Mouse (Mus musculus) gastrocnemius, postnatal 14 days (tissue): ENCODE data around the gene Sncb. TPM values are rescaled to one million over a fixed set of nuclear protein-coding genes. Genes with fewer than 3 reads are reported as not detected.

Source experiments
- DNase-seq: peaks from one replicate; pipeline ENCODE4 v3.0.0; 2021; ENCODE audit warnings: mixed read lengths
- intact Hi-C: fragments of 180-260 bp; cut with DNase I; formaldehyde crosslinking; loops from one replicate; pipeline ENCODE4 v1.15.1; 2025; ENCODE audit warnings: low total_unique reads
- long read RNA-seq, 2 experiments: library from polyadenylated mRNA; stranded (forward); transcript quantifications; one replicate each; pipeline ENCODE4 v2.0.0; 2021
- total RNA-seq, 2 experiments: library from RNA; stranded (reverse); gene quantifications; 2 replicates each; pipeline ENCODE4 v1.2.3; 2021

Gene Sncb
- total RNA-seq = under 1 TPM in 1 of 2 experiments, not detected in 1; 0.18 TPM
- long read RNA-seq, experiment 1 = 0 reads
- long read RNA-seq, experiment 2 = 0 reads

- intact Hi-C loops = no loop called here
- peak; percentile 53 for DNase-seq
These were observed at the start of gene Sncb for GRCm38 (mm10) chr13:54766192-54766768. Gene Sncb, minus strand, starts transcription at chr13:54766595.

DNA sequence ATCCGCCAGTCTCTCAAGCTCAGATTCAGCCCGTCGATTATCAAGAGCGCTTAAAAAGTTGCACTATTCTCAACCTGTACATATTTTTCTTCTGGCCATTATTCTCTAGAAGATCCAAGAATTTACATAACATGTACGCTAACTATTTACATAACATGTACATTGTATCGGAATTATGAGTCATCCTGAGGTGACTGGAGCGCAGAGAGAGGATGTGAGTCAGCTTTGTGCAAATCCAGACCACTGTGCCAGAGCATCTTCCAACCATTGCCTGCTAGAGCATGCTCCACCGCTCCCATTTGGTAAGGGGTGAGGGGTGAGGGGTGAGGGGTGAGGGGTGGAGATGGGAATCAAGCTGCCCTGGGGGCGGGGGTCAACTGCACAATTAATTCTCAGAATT, 47.0 kb upstream of the Sncb start:
- intact Hi-C loops = no loop called here
- DNase-seq = no peak

- intact Hi-C loops = no loop called here
- DNase-seq = no peak
These were observed 45.1 kb upstream of the Sncb start for GRCm38 (mm10) chr13:54811476-54811875.

DNA sequence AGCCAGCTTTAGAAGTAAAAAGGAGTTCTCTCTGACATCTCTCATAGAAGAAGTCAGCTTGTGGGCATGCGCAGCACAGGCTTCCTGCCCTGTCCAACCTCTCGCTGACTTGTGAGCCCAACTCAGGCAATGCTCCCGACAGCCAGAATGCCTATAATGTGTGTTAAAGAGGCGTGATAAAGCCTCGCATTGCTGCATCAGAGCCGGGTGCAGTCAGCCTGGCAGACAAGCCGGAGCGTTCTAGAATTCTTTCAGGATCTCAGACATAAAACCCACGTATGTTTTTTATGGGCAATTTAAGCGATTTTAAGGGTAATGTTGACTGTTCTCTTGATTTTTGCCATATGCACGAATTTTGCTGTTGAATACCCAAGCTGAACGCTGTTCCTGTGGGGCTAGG, 41.7 kb upstream of the Sncb start:
- no peak for DNase-seq
- intact Hi-C loops = loop anchor here (10.0 kb wide), 1 partner anchor 157 kb away; no protein-coding TSS in a partner anchor

GRCm38 (mm10) chr13:54806434-54806976, 40.1 kb upstream of the Sncb start:
- intact Hi-C loops = loop anchor here (10.0 kb wide), 1 partner anchor 158 kb away; no protein-coding TSS in a partner anchor

DNA sequence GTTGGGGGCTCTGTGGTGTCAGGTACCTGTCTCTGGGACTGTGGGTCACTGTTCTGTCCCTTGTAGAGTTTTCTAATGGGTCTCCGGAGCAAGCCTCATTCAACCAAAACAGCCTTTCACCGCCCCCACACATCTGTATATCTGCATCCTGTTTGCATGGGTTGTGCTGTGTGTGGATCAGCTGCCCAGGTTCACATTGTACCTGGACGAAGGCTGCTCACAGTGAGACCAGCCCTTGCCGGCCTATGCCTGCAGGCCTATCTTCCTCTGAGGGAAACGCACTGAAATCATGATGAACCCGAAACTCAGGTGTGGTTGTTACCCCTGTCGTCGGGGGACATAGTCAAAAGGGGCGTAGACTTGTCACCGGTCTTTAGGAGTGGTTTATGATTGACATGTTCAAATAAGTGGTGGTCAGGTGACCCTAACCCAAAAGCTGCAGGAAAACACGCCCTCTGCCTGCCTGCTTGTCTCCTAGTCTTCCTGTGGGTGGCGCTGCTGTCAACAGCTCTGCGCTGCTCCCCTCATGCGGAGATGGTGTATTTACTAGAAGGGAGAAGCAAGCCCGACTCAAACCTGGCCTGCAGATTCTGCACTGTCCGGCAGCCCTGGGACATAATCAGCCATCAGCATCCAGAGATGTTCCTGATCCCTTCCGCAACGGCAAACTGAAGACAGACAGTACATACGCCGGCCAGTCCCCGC, 38.9 kb upstream of the Sncb start:
- intact Hi-C loops = loop anchor here (10.0 kb wide), 1 partner anchor 160 kb away; no protein-coding TSS in a partner anchor
- no peak for DNase-seq

More at GRCm38 (mm10) chr13:54806434-54806976, 40.1 kb upstream of the Sncb start:
- no peak for DNase-seq

DNA sequence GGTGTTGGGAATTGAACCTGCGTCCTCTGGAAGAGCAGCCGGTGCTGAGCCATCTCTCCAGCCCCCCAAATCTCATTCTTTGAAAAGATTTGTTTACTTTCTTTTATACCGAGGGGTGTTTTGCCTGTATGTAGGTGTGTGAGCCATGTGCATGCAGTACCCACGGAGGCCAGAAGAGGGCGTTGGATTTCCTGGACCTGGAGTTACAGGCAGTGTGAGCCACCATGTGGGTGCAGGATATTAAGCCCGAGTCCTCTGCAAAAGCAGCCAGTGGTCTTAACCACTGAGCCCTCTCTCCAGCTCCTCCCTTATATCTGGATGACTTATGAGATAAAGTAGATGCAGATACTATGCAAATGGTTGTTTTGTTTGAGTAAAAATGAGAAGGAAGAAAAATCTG, 36.6 kb upstream of the Sncb start:
- intact Hi-C loops = loop anchor here (10.0 kb wide), 1 partner anchor 162 kb away; no protein-coding TSS in a partner anchor
- DNase-seq = no peak

DNA sequence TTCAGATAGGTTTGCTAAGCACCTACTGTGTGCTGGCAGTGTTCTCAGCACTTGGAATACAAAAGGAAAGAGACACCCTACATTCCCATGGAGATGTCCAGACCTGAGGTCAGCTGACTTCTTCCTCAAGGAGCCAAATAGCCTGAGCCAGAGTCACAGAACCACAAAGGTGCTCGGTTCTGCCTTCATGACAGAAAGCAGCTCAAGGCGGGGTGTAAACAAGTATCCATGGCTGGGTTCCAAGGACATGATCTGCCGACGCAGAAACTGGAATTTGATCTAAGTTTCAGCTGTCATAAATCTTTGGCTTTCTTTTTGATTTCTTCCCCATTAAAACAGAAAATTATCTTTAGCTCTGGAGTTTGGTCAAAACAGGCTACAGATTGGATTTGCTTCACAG, 33.8 kb upstream of the Sncb start:
- intact Hi-C loops = loop anchor here (10.0 kb wide), 1 partner anchor 165 kb away; no protein-coding TSS in a partner anchor
- no peak for DNase-seq

DNA sequence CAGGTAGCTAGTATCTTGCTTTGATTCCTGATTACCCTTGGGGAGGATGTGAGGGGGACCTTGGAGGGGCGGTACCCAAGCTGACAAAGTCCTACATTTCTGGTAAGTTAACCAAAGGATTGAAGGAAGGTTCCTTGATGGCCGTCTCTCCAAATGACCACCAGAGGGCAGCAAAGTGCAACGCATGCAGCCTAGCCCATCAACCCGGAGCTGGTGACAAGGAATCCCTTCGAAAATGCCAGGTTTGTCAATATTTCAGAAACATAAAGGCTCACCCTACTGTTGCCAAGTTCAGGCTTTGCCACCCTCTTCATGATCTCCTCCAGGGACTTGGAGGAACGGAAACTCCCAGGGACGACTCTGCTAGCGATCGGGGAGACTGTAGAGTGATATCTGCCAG, 33.3 kb upstream of the Sncb start:
- DNase-seq = peak; percentile 65
- intact Hi-C loops = loop anchor here (5.0 to 10.0 kb wide), 3 partner anchors 165 to 375 kb away; no protein-coding TSS in a partner anchor

DNA sequence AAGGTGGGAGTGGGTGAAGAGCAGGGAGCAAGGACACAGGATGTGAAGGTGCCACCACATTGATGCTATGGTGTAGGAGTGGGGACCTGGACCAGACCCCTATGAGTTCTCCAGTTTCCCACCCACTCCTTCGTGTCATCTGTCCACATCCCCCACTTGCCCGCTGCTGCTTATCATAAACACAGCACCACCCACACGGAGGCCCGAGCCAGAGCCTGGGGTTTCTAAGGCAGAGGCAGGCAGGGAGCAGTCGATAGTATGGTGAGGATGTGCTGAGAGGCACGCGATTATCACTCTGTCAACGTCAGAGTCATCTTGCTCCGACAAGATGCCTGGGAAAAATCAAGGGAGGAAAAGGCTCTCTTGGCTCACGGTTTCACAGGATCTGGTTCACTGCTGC, 32.3 kb upstream of the Sncb start:
- DNase-seq = no peak

DNA sequence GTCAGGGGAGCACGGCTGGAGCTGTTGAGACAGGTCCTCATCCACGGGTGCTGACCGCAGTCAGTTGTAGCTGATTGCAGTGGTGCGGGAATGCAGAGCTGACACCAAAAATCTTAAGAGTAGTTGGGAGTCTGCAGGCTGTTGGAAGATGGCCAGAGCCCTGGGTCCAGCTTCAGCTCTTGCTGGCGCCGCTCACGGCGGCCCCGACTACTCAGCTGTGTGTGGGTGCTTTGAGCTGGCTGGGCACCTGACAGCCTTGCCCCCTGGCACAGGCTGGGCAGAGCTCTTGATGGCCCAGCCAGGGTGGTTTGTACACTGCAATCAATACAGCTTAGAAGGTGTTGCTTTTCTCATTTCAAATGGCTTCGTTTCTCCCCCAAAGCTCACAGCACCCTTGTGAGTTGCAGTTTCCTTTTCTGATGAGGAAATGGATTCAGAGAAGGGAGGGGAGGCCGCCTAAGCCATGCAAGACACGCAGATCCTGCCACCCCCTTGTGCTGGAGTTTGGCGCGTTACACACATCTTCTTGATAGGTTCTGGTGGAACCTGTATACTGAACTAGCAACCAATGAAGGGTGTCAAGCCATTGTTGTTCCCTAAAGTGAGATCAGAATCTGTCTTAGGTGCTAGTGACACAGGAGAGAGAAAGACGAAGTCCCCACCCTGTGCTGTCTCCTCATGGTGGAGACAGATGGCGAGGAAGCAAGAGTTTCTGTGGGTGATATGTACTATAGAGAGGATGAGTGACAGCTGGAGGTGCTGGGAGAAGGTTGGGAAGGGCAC, 31.7 kb upstream of the Sncb start:
- no peak for DNase-seq
- intact Hi-C loops = loop anchor here (5.0 to 10.0 kb wide), 2 partner anchors 274 to 377 kb away; no protein-coding TSS in a partner anchor

More for the DNA sequence above, 32.3 kb upstream of the Sncb start:
- intact Hi-C loops = loop anchor here (5.0 to 10.0 kb wide), 2 partner anchors 274 to 376 kb away; no protein-coding TSS in a partner anchor

DNA sequence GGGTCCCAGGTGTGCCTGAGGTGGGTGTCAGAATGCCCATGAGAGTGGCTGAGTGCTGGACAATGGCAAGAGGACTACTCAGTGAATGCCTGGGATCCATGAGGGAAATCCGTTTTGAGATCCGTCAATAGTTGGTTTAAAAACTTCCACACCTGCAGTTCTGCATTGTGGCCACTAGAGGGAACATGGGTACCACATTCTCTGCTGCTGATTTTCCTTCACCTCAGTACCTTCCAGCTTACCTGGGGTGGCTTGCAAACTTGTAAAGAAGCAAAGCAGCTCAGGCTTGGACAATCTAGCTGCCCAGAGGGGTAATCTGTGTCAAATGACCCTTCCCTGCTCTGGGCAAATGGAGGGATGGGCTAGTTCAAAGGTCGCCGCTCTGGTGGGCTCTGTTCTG, 31.0 kb upstream of the Sncb start:
- DNase-seq = no peak
- intact Hi-C loops = loop anchor here (5.0 to 10.0 kb wide), 2 partner anchors 275 to 377 kb away; no protein-coding TSS in a partner anchor

- no peak for DNase-seq
- intact Hi-C loops = loop anchor here (5.0 to 10.0 kb wide), 2 partner anchors 277 to 380 kb away; no protein-coding TSS in a partner anchor
These were observed 28.4 kb upstream of the Sncb start for GRCm38 (mm10) chr13:54794843-54795242.

DNA sequence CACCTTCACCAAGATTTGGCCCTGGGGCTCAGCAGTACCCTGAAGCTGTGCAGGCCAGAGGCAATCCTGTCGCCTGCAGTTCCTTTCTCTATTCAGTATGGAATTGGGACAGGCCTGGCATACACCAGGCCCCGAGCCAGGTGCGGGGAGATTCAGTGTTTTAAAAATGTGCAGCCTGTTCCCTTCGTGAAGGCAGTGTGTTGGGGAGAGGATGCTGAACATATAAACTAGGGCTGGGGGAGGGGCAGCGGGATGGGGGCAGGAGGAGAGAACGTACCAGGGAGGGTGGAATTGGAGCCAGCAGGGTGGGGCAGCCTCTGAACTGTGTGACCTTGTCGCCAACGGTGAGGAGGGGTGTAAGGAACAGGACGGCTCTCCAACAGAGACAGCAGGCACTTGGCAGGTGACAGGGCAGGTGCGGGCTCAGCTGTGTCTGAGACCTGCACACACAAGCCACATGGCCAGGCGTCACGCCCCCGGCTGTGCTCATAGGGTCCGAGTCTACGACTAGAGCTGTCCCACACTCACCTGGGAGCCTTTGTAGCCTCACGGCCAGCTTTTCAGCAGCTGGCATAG, 27.7 kb upstream of the Sncb start:
- DNase-seq = no peak
- intact Hi-C loops = loop anchor here (10.0 kb wide), 1 partner anchor 381 kb away; no protein-coding TSS in a partner anchor

DNA sequence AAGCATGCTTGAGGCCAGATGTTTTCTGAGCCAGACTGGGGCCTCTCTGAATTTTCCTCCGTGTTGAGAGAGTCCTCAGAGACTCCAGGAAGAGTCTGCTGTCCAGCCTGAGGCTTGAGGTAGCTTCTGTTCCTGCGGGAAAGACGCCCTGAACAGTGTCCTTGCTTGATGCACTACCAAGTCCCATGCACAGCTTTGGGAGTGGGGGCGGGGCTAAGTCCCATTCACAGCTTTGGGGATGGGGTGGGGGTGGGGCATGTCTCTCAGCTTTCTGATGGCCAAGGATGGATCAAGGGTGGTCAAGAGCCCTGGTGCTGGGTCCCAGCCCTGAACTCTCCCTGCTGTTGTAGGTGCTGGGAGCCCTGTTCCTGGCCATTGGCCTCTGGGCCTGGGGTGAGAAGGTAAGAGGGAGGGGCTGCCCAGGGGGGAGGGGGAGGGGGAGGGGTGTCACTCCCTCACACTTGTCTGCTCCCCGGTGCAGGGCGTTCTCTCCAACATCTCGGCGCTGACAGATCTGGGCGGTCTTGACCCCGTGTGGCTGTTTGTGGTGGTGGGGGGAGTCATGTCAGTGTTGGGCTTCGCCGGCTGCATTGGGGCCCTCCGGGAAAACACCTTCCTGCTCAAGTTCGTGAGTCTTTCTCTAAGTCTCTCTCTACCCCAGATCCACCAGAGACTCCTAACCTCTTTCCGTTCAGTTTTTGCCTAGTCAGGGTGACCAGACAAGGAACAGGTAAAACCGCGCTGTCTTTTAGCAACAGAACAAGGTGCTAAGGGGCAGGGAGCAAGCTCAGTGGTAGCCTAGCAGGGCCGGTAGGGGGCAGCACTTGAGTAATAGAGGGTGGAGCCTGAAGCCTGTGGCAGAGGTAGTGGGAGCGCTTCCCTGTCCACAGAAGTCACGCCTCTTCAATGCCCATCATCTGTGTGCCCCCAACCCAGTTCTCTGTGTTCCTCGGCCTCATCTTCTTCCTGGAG, 26.1 kb upstream of the Sncb start:
- intact Hi-C loops = loop anchor here (10.0 kb wide), 1 partner anchor 382 kb away; no protein-coding TSS in a partner anchor
- DNase-seq = no peak

DNA sequence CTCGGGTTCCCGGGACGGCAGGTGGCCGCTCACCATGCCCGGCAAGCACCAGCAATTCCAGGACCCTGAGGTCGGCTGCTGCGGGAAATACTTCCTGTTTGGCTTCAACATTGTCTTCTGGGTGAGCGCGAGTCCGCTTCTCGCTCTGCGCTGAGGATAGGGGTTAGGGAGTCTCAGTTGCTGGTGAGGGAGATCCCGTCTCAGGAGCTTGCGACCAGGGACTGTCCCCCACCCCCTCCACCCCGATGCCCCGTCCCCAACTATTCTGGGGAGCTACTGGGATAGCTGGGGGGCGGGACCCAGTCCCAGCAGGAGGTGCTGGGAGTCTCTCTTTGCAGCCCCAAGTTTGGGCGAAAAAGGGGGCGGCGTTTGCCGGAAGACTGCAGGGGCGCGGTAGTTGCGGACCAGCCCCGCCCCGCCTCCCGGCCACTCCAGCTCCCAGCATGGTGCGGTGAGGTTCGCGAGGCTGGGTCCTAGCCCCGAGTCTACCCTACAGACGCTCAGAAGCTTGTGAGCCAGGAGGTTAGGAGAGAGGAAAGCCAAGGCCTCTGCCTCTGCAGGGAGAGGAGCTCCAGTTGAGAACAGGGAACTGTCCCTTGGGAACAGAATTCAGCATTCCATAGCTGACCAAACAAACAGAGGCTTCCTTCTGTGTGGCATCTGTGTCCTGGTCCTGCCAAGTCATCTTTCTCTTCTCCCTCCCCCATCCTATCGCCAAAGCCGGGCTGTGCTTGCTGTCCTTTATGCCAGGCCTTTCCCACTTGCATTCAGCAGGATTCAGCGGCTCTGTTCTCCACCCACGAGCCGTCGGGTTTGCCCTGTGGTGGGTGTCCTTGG, 23.4 kb upstream of the Sncb start:
- peak; percentile 61 for DNase-seq
- intact Hi-C loops = loop anchor here (10.0 kb wide), 1 partner anchor 385 kb away; no protein-coding TSS in a partner anchor
